Mouse (Mus musculus) CH12F3 (cell line): Measurements from ENCODE around the gene Ephb2.

Source experiments
- in situ Hi-C: fragments of 300-500 bp; cut with MboI; formaldehyde crosslinking; loops from 2 replicates; pipeline ENCODE4 v1.14.3; 2020; ENCODE audit warnings: low sequenced_read_pairs

Ephb2 gene

DNA sequence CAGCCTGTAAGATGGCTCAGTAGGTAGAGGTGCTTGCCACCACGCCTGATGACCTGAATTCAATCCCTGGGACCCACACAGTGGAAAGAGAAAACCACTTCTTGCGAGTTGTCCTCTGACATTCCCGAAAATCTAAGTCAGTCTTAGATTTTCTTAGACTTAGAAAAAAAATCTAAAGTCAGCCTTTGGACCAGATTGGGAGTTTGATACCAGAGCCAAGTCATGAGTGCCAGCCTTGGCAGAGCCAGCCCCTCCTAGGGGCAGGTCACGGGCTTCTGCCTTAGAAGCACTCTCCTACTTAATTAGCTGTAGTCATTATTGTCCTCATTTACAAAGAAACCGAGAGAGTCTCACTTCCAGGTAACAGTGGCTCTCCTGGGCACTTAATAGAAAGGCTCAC, 213.8 kb downstream of the Ephb2 start:
- in situ Hi-C loops = loop anchor here (10.0 kb wide), 1 partner anchor 257 kb away; no protein-coding TSS in a partner anchor

DNA sequence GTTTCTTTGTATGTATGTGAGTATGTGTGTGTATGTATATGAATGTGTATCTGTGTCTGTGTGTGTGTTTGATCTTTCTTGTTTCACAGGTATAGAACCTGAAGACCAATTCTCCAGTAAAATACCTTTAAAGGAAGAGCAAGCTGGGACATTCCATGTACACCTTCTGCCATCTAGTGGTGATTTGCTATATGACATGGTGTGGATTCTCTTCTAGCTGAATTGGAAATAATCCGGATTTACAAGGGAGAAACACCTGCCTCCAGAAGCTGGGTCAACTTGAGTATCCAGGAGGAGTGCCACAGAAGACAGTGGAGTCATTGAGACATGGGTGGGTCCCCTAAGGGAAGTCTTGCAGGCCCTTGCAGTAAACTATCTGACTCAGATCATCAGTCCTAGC, 214.5 kb downstream of the Ephb2 start:
- in situ Hi-C loops = loop anchor here (10.0 kb wide), 1 partner anchor 257 kb away; no protein-coding TSS in a partner anchor

GRCm38 (mm10) chr4:136613657-136614056, 222.1 kb downstream of the Ephb2 start:
- in situ Hi-C loops = no loop called here

DNA sequence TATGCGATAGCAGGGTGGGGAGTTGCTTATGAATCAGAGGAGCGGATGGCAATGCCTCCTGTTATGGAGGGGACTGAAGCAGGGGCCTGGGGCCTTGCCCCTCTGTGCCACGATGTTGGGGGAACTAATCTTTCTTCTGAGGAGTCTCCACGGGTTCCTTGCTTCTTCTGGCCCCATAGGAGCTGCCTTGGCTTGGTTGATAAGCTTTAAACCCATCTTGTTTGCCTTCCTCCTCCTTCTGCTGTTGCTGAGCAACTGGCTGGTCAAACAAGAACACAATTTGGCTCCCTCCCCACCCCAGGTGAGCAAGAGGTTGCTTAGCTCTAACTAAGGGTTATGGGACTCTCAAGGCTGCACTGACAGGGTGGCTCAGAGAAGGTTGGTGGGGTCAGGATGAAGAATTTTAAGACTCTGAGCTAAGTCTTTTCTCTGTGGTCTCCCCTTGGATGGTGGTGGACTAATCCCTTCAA, 225.4 kb downstream of the Ephb2 start, which contains the start of gene Tex46:
Tex46 (plus strand) TSS at position 51 of the 470 bp plus-strand sequence.
- in situ Hi-C loops = no loop called here

DNA sequence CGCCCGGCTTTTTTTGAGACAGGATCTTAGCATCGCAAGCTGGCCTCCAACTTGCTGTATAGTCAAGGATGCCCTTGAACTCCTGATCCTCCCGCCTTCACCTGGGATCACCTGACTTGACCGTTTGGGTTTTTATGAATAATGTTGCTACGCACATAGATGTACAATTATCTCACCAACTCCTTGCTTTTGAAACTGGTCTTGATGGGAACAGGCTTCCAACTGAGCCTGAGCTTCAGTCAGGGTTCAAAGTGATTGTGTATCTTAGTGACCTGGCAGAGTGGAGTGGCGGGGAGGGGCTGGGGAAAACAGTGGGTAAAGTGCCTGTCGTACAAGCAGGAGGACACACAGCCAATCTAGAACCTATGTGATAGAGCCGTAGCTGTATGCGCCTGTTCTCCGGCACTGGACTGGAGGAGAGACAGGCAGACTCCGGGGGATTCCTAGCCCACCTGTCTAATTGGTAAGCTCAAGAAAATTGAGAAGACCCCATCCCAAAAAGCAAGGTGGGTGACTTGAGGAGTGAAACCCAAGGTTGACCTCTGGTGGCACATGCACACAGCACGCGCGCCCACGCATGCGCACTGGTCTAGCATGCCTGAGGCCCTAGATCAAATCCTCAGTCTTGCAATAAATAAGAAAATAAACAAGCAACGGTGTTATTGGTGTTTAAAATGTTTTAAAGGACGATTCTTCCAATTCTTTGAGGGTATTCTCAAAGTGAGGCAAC, 229.9 kb downstream of the Ephb2 start:
- in situ Hi-C loops = no loop called here

DNA sequence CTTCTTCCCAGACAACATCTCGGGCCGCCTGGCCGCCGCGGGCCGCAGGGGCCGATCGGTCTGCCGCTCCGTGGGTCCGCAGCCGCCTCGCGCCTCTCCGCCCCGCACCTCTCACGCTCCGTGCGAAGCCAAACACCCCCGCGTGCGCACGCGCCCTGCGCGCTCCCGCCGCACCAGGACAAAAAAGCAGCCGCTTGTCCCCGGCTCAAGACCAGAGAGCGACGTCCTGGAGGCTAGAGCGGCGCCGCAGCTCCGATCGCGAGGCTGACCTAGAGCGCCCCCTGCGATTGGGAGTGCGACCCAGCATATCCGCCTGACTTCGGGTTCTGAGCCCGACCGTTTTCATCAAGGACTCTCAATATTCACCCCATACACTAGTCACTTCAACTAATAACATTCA, 233.2 kb downstream of the Ephb2 start, which contains the start of gene Kdm1a:
Kdm1a (minus strand) TSS at position 156 of the 400 bp plus-strand sequence.
- in situ Hi-C loops = no loop called here

GRCm38 (mm10) chr4:136602018-136602554, 233.7 kb downstream of the Ephb2 start:
- in situ Hi-C loops = no loop called here

DNA sequence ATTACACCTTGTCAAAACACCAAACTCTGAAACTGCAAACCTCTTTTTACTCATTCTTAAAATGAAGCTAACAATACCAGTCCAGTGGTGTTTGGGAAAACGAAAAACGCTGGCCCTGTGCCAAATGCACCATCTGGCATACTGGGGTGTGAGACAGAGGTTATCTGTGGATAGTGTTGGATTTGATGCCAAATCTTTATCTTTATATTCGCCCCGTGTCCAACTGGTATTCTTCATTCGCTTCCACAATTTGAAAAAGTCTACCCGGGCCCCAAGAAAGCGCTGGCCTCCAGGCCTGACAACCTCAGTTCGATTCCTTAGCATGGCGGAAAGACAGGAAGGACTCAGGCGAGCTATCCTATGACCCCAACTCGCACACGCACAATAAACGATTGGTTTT, 234.3 kb downstream of the Ephb2 start:
- in situ Hi-C loops = no loop called here

GRCm38 (mm10) chr4:136600536-136600935, 235.3 kb downstream of the Ephb2 start:
- in situ Hi-C loops = no loop called here

GRCm38 (mm10) chr4:136599869-136600268, 235.9 kb downstream of the Ephb2 start:
- in situ Hi-C loops = no loop called here

- in situ Hi-C loops = no loop called here
Measured at GRCm38 (mm10) chr4:136598268-136598876, 237.4 kb downstream of the Ephb2 start.
